ENCODE assay signal across 26 mouse cellular contexts in the genomic region with DNA sequence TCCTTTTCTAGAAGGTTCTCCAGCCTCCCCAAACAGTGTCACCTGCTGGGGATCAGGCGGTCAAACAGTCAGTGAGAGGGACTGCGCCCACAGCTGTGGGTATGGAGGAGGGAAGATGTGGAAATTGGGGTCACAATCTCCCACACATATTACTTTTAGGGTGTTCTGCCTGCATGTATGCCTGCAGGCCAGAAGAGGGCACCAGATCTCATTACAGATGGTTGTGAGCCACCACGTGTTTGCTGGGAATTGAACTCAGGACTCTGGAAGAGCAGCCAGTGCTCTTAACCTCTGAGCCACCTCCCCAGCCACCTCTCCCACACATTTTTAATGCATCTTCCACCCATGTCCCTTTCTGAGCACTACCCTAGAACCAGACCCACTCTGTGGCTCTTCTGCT.
A peak's percentile ranks its signal among the peaks of the same experiment; 100 is the strongest.
DNase-seq lines count a peak whose midpoint lies in the region; ATAC-seq and TF ChIP-seq lines count a peak whose summit lies in the region.
"Had no signal": no experiment of that assay in that cellular context is flagged by ENCODE, and none has a peak within 500 bp of the region (broad histone marks: within the 10 kb centered on the region; RNA-seq: fewer than 3 reads in every experiment).

No protein-coding gene starts in this region.

- no peak overlapping the region for H3K4me3 ChIP-seq in intestine, postnatal 0 days (ENCODE audit: low read depth, low read length)
- H3K4me3 ChIP-seq in intestine, embryonic 15.5 days (replicated peaks) = no peak overlapping the region
- no peak overlapping the region for H3K4me3 ChIP-seq in liver, embryonic 14.5 days (ENCODE audit: insufficient read depth in 1 of 2, low read depth in 2 of 2, low read length in 2 of 2)
- no peak overlapping the region for H3K4me3 ChIP-seq in liver, embryonic 12.5 days
- H3K4me3 ChIP-seq in testis, adult 2 months (ENCODE audit: control insufficient read depth, low read depth, low read length) = no peak overlapping the region
- H3K4me3 ChIP-seq in cortical plate, adult 2 months (ENCODE audit: insufficient read depth, low read length) = no peak overlapping the region
- H3K4me3 ChIP-seq: embryonic facial prominence, embryonic 10.5 days; heart, embryonic 15.5 days; limb, embryonic 13.5 days; lung, embryonic 15.5 days; midbrain, embryonic 10.5 days; neural tube, embryonic 15.5 days had no signal

- no peak for ATAC-seq in intestine, postnatal 0 days
- no peak for ATAC-seq in intestine, embryonic 15.5 days
- ATAC-seq in liver, embryonic 14.5 days (ENCODE audit: insufficient read depth) = no peak
- ATAC-seq in liver, embryonic 12.5 days = no peak
- ATAC-seq: forebrain, embryonic 16.5 days; inflammation-experienced regulatory T-cells, adult 6 months had no signal

- H3K4me1 ChIP-seq in intestine, postnatal 0 days (replicated peaks; ENCODE audit: control insufficient read depth, insufficient read depth, low read length) = no peaks in the 10 kb centered on the region
- H3K4me1 ChIP-seq in intestine, embryonic 15.5 days (replicated peaks) = no peaks in the 10 kb centered on the region
- H3K4me1 ChIP-seq in liver, embryonic 14.5 days (replicated peaks; ENCODE audit: control insufficient read depth in 2 of 2, insufficient read depth in 2 of 2, low read length in 1 of 2) = no peaks in the 10 kb centered on the region
- peaks cover 6% of the 10 kb centered on the region; the same call in 1 of the 2 replicates for H3K4me1 ChIP-seq in liver, embryonic 12.5 days
- H3K4me1 ChIP-seq in testis, adult 2 months (ENCODE audit: control insufficient read depth, insufficient read depth, low read length) = no peaks in the 10 kb centered on the region; the same call in 1 of the 2 replicates
- no peaks in the 10 kb centered on the region for H3K4me1 ChIP-seq in cortical plate, adult 2 months (ENCODE audit: control insufficient read depth, insufficient read depth, low read length)
- H3K4me1 ChIP-seq: limb, embryonic 13.5 days; lung, embryonic 15.5 days had no signal

- H3K27me3 ChIP-seq in intestine, postnatal 0 days (replicated peaks; ENCODE audit: control insufficient read depth, insufficient read depth, low read length) = no peaks in the 10 kb centered on the region
- no peaks in the 10 kb centered on the region for H3K27me3 ChIP-seq in intestine, embryonic 15.5 days (replicated peaks)
- H3K27me3 ChIP-seq in liver, embryonic 14.5 days (ENCODE audit: control insufficient read depth, insufficient read depth, low read length) = no peaks in the 10 kb centered on the region
- H3K27me3 ChIP-seq in liver, embryonic 12.5 days (replicated peaks) = peaks cover 31% of the 10 kb centered on the region
- H3K27me3 ChIP-seq in testis, adult 2 months (ENCODE audit: control insufficient read depth, insufficient read depth, low read length) = no peaks in the 10 kb centered on the region
- H3K27me3 ChIP-seq: neural tube, embryonic 15.5 days had no signal

- no peak overlapping the region for H3K9ac ChIP-seq in intestine, postnatal 0 days (ENCODE audit: low read depth, low read length)
- H3K9ac ChIP-seq in intestine, embryonic 15.5 days = no peak overlapping the region
- H3K9ac ChIP-seq in liver, embryonic 14.5 days (replicated peaks) = no peak overlapping the region
- H3K9ac ChIP-seq in liver, embryonic 12.5 days = no peak overlapping the region
- H3K9ac ChIP-seq: heart, embryonic 15.5 days; hindbrain, embryonic 14.5 days; limb, embryonic 13.5 days; lung, embryonic 15.5 days; neural tube, embryonic 15.5 days had no signal

- WGBS in intestine, postnatal 0 days = 75% methylated on average over 3 of the region's 3 CpGs
- 66% methylated on average over 3 of the region's 3 CpGs for WGBS in intestine, embryonic 15.5 days
- 61% methylated on average over 3 of the region's 3 CpGs for WGBS in liver, embryonic 14.5 days (ENCODE audit: insufficient replicate concordance)
- WGBS in liver, embryonic 12.5 days (ENCODE audit: insufficient replicate concordance) = 56% methylated on average over 3 of the region's 3 CpGs

- H3K4me2 ChIP-seq in intestine, postnatal 0 days (replicated peaks; ENCODE audit: low read depth) = no peak overlapping the region
- H3K4me2 ChIP-seq in intestine, embryonic 15.5 days (replicated peaks) = no peak overlapping the region
- no peak overlapping the region for H3K4me2 ChIP-seq in liver, embryonic 14.5 days (ENCODE audit: low read depth)
- H3K4me2 ChIP-seq in liver, embryonic 12.5 days = no peak overlapping the region
- H3K4me2 ChIP-seq: heart, embryonic 15.5 days; hindbrain, embryonic 14.5 days; limb, embryonic 13.5 days; lung, embryonic 15.5 days; neural tube, embryonic 15.5 days had no signal

- TF ChIP-seq CTCF in intestine, postnatal 0 days (IDR thresholded peaks at IDR 0.05; ENCODE audit: low read depth) = peak; percentile 36
- TF ChIP-seq CTCF in liver, embryonic 14.5 days (IDR thresholded peaks at IDR 0.05; ENCODE audit: low read depth) = peak; percentile 51
- TF ChIP-seq CTCF in testis, adult 2 months (IDR thresholded peaks at IDR 0.05; ENCODE audit: control insufficient read depth, insufficient read depth, insufficient replicate concordance, low read depth, low read length) = 0 out of 2 replicates have a peak, but pooled peaks have one; percentile 9
- TF ChIP-seq CTCF in cortical plate, adult 2 months (IDR thresholded peaks at IDR 0.05; ENCODE audit: extremely low read depth, insufficient read depth, low read length) = 0 out of 2 replicates have a peak, but pooled peaks have one; percentile 18

- H3K36me3 ChIP-seq in intestine, postnatal 0 days (ENCODE audit: control insufficient read depth, insufficient read depth) = peaks cover 12% of the 10 kb centered on the region
- no peaks in the 10 kb centered on the region for H3K36me3 ChIP-seq in intestine, embryonic 15.5 days
- H3K36me3 ChIP-seq in liver, embryonic 14.5 days (replicated peaks; ENCODE audit: control insufficient read depth, insufficient read depth, low read depth) = peaks cover 4% of the 10 kb centered on the region
- H3K36me3 ChIP-seq in liver, embryonic 12.5 days = peaks cover 11% of the 10 kb centered on the region
- H3K36me3 ChIP-seq in testis, adult 2 months (ENCODE audit: control insufficient read depth, insufficient read depth, low read length) = no peaks in the 10 kb centered on the region
- H3K36me3 ChIP-seq: heart, embryonic 15.5 days; neural tube, embryonic 15.5 days had no signal

- no peak for TF ChIP-seq POLR2A in testis, adult 2 months (IDR thresholded peaks at IDR 0.05; ENCODE audit: control insufficient read depth, low read depth, low read length)
- no peak for TF ChIP-seq POLR2A in cortical plate, adult 2 months (IDR thresholded peaks at IDR 0.05; ENCODE audit: extremely low read depth, insufficient read depth, low read length)

- TF ChIP-seq EP300 in liver, embryonic 14.5 days (IDR thresholded peaks at IDR 0.05; ENCODE audit: low read depth) = no peak

- no peak overlapping the region for H3K27ac ChIP-seq in intestine, postnatal 0 days (ENCODE audit: low read depth, low read length)
- H3K27ac ChIP-seq in intestine, embryonic 15.5 days = no peak overlapping the region
- no peak overlapping the region for H3K27ac ChIP-seq in liver, embryonic 14.5 days
- no peak overlapping the region for H3K27ac ChIP-seq in liver, embryonic 12.5 days
- H3K27ac ChIP-seq in testis, adult 2 months (ENCODE audit: control insufficient read depth, insufficient read depth, low read depth, low read length) = no peak overlapping the region
- H3K27ac ChIP-seq in cortical plate, adult 2 months (ENCODE audit: insufficient read depth, low read length) = no peak overlapping the region
- H3K27ac ChIP-seq: embryonic facial prominence, embryonic 10.5 days; heart, embryonic 15.5 days; hindbrain, embryonic 14.5 days; limb, embryonic 13.5 days; lung, embryonic 15.5 days; neural tube, embryonic 15.5 days had no signal

- no peaks in the 10 kb centered on the region for H3K9me3 ChIP-seq in intestine, postnatal 0 days (ENCODE audit: control insufficient read depth)
- no peaks in the 10 kb centered on the region for H3K9me3 ChIP-seq in intestine, embryonic 15.5 days
- no peaks in the 10 kb centered on the region for H3K9me3 ChIP-seq in liver, embryonic 14.5 days (ENCODE audit: control insufficient read depth, low read length)
- no peaks in the 10 kb centered on the region for H3K9me3 ChIP-seq in liver, embryonic 12.5 days (replicated peaks)
- H3K9me3 ChIP-seq: embryonic facial prominence, embryonic 10.5 days; heart, embryonic 15.5 days; limb, embryonic 13.5 days; lung, embryonic 15.5 days; midbrain, embryonic 10.5 days; neural tube, embryonic 15.5 days had no signal

- no peak for DNase-seq in liver, embryonic 14.5 days (ENCODE audit: low read depth in 3 of 3, low spot score in 3 of 3)
- no peak for DNase-seq in testis, postnatal 10 days (ENCODE audit: low spot score)
- no peak for DNase-seq in layer of hippocampus, adult 18-20 months (ENCODE audit: low spot score in 2 of 2)
- DNase-seq: adrenal gland, postnatal 25 days; B cell, adult 2 months; cerebellum, adult 9-10 months; gastrocnemius, postnatal 25 days; heart, postnatal 4 days; kidney, adult 9 months; kidney, postnatal 4 days; right cerebral cortex, adult 18-20 months; right cerebral cortex, postnatal 4 days had no signal
